Mouse (Mus musculus): ENCODE measurements around the gene Herc6. TPM values are rescaled to one million over a fixed set of nuclear protein-coding genes. Genes with fewer than 3 reads are reported as not detected.
"Not testable (repeated sequence)": the region's sequence is repeated elsewhere in the genome, so short reads cannot be mapped to it uniquely, and the experiment has no call there.

Herc6 gene
- polyA plus RNA-seq (2012; rRNA removed) = 5.7 and 6.4 TPM in 2 replicates

GRCm38 (mm10) chr6:57580881-57581548 is at the start of gene Herc6:
Gene Herc6 (plus strand): TSS chr6:57581000.
- peak; percentile 57 for DNase-seq (ENCODE audit: low spot score)

DNA sequence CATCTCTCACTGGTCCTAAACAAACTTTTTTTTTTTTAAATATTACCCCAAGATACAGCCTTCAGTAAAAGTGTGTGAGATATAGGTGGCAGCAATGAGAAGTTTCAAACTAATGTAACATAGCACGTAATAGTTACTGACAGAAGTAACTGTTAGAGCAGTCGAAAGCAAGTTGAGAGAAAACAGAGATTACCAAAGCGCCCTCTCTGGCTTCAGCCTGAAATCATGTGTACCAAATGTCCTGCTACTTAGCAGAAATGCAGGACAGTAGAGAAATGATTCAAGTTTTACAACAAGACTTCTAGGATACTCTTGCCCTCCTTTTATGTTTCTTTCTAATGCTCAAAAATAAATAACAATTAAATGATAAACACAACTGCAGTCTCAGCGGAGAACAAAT is 49.8 kb upstream of the Herc6 start:
- DNase-seq (ENCODE audit: low spot score) = no peak

DNA sequence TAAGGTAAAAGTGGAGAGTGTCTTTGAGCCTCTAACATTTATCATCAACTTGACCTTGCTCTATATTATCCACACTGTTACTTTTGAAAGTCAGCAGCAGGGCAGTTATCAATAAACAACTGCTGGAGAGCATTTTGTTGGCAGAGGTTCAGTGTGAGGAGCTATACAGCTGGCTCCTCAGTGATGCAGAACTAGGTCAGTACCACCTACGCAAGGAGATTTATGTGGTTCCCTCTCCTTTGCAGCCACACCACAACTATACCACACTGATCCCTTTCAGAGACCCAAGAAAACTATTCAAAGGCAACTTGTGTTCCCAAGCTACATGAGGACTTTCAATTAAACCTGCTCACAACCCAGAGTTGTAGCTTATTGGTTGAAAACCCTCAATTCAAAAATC is 49.4 kb upstream of the Herc6 start:
- DNase-seq (ENCODE audit: low spot score) = no peak

GRCm38 (mm10) chr6:57532022-57532421 is 48.8 kb upstream of the Herc6 start:
- DNase-seq (ENCODE audit: low spot score) = no peak

DNA sequence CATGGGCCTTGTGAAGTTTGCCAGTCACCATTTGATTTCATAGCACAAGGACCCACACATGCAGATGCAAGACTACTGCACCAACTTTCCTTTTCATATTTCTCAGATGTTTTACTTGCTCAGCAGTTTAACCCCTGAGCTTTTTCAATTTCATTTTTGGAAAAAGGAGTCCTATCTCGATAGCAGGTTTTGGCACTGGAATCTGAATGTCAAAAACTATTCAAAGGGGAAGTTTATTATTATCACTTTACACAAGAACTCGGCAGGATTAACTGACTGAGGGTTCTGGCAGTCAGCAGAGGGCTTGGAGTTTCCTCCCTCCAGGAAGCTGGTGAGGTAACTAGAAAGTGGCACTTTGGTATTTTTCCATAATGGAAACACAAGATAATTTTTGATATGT is 47.4 kb upstream of the Herc6 start:
- DNase-seq (ENCODE audit: low spot score) = no peak

- DNase-seq (ENCODE audit: low spot score) = no peak
These were observed 46.6 kb upstream of the Herc6 start for GRCm38 (mm10) chr6:57534231-57534610.

- peak; percentile 34 for DNase-seq (ENCODE audit: low spot score)
These were observed 46.1 kb upstream of the Herc6 start for GRCm38 (mm10) chr6:57534611-57535286.

DNA sequence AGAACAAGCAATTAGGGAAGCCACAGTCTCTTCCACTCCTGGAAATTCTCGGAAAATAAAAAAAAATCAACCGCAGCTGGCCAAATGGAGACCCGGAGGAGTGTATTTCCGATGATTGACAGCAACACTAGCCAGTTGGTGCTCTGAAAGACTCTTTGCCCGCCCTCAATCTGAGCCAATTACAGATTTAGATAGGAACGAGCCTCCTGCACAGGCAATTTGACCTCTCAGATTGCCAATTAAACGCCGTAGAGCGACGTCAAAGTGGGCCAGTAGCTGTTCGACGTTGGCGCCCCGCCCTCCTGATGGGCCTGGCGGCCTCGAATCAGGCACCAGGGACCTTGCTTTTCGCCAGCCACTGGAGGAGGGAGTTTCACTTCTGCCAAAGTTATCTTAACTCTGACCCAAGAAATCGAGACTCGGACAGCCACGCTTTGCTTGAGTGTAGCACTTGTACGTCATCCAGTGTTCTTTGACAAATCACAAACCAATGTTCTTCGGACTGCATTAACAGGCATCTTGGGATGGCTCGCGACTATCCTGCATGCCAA is 45.3 kb upstream of the Herc6 start, which contains the start of gene Ppm1k:
Gene Ppm1k, minus strand, starts transcription at position 83 of the 551 bp plus-strand sequence.
- DNase-seq (ENCODE audit: low spot score) = peak; percentile 88

GRCm38 (mm10) chr6:57535971-57536669 is 44.7 kb upstream of the Herc6 start:
- DNase-seq (ENCODE audit: low spot score) = no peak

DNA sequence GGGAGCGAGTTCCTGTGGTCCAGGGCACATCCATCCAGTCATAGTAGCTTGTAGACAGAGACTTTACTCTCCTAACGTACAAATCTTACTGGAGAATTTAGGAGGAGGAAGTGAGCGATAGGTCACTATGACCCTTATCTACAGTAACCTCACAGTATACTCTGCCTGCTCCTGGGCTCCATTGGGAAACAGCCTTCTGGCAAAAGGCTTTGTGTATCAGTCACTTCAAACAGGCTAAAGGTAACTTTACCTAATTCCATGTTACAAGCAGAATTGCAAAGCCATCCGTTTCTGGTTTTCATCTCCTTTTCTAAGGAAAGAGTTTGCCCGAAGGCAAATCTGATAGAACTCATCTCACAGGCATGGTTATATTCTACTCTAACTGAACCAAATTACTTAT is 42.9 kb upstream of the Herc6 start:
- no peak for DNase-seq (ENCODE audit: low spot score)

GRCm38 (mm10) chr6:57540950-57541498 is 39.8 kb upstream of the Herc6 start:
- no peak for DNase-seq (ENCODE audit: low spot score)

DNA sequence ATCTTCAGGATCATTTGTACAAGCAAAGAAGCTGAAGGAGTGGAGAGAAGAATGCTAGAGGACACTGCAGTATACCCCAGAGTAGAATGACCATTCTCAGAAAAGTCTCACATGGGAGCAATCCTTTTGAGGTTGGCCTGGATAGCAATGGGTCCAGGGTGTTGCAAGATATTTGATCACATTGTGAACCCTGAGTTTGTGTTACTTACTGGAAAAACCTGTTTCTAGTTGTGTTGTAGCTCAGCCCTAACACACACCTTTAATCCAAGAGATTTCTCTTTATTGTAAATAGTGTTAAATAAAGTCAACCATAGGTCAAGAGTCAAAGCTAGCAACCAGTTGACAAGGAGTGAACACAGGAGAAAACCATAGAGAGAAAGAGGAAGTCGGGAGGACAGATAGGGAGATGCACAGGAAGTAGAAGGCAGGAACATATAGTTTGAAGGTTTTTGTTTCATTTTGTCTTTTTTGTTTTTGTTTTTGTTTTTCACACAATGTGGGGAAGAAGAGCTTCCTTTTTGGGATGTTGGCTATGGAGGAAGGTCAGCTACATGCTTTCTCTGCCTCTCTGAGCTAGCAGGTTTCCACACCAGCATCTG is 39.0 kb upstream of the Herc6 start:
- no peak for DNase-seq (ENCODE audit: low spot score)

- DNase-seq (ENCODE audit: low spot score) = not testable (repeated sequence)
These were observed 37.2 kb upstream of the Herc6 start for GRCm38 (mm10) chr6:57543591-57543990.

GRCm38 (mm10) chr6:57544866-57545265 is 35.9 kb upstream of the Herc6 start:
- no peak for DNase-seq (ENCODE audit: low spot score)

DNA sequence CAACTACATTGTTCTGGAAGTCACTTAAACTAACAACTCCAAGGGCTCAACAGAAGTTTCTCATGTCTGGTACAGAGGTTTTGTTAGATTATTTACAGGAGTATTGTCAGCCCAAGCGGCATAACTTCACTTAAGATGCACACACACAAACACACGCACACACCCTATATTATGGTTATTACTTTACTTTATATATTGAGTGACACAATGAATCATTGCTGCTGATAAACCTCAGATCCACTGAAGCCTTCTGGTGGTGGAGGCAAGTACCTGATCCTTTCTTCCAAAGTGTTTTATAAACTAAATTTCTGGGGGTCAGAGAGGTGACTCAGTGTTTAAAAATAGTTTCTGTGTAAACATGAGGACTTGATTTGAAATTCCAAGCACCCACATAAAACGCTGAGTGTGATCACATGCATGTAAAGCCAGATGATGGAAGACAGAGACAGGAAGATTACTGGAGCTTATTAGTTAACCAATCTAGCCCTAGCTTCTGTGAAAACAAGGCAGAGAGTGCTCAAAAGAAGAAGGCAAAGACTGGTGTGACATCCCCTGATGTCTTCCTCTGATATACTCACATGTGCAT is 29.5 kb upstream of the Herc6 start:
- DNase-seq (ENCODE audit: low spot score) = no peak

DNA sequence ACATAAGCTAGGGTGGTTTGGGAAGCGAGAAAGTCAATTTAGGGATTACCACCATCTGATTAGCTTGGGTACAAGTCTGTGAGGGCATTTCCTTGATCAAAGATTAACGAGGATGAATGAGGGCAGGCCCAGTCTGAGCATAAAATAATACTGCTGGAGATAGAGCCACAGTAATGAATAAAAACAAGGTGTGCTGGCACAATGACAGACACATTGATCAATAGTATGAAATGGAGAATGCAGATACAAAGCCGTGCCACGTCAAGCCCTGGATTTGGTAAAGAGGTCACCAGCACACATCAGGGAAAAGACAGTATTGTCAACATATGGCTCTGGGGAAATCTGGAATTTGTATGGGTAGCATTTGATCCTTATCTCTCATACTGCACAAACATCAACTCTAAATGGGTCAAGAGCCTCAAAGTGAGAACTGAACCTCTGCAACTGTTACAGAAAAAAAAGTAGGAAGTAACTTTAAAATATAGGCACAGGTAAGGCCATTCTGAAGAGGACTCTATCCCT is 22.9 kb upstream of the Herc6 start:
- DNase-seq (ENCODE audit: low spot score) = no peak

DNA sequence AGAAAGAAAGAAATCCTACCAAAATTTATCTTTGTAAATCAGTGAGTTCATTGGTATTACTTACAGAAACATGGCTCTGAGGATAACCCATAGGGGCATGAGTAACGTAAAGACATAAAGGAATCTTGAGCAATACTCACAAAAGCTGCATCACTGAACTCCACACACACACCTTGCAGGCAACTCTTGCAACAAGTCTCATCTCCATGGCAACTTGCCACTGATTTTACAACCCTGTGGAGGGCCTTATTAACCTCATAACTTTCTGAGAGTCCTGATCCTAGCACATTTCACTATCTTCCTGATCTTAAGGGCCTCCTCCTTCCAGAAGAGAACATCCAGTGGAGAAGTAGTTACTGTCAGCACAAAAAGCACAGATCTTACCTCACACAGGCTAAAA is 17.3 kb upstream of the Herc6 start:
- DNase-seq (ENCODE audit: low spot score) = no peak

DNA sequence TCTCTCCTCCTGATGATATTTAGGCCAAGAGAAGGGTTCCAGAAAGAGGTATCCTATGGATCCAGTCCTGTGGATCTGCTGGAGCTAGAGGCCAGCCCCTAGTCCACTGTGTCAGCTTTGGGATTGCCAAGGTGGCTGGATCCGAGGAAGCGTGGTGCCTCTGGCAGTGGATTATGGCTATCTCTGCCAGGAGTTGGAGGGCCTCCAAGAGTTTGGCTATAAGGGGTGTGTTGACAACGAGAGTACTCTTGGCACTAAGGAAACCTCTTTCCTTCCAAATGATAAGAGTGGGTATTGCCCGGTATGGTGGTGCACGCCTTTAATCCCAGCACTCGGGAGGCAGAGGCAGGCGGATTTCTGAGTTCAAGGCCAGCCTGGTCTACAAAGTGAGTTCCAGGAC is 15.3 kb upstream of the Herc6 start:
- DNase-seq (ENCODE audit: low spot score) = no peak

GRCm38 (mm10) chr6:57567630-57568029 is 13.2 kb upstream of the Herc6 start:
- no peak for DNase-seq (ENCODE audit: low spot score)

DNA sequence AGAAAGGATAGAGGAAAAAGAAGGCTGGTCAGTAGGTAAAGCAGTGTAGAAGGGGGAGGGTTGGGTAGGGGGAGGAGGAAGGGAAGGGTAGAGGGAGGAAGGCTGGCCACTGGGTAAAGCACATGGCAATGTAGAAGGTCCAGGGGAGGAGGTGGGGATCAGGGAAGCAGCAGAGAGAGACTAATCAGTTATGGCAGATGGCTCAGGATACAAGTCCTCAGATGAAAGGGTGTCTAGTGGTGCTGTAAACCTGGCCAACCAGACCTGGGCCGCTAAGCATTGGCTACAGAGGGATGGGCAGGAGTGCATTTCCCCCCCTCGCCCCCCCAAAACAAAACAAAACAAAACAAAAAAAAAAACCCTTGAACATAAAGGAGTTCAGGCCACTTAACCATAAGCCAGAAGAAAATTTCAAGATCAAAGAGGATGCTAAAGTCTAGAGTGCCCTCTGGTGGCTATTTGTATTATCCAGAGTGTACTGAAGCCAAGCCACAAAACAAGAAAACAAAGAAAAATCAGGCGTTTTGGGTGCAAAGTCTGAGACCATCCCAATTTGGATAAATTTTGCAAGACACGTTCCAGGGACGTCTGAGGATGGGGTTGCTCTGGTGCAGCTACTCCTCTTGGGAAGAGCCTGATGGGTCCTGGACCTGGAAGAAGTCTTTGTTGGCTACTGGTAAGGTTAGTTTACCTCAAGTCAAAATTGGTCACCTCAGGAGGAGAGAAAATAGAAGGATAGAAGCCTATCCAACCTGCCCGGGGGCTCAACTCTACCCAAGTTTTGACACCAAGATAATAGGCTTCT is 10.4 kb upstream of the Herc6 start:
- DNase-seq (ENCODE audit: low spot score) = no peak

All from urinary bladder, adult 2 months (tissue).